Comparison of ENCODE assay signal across 8 mouse cellular contexts in the genomic region with DNA sequence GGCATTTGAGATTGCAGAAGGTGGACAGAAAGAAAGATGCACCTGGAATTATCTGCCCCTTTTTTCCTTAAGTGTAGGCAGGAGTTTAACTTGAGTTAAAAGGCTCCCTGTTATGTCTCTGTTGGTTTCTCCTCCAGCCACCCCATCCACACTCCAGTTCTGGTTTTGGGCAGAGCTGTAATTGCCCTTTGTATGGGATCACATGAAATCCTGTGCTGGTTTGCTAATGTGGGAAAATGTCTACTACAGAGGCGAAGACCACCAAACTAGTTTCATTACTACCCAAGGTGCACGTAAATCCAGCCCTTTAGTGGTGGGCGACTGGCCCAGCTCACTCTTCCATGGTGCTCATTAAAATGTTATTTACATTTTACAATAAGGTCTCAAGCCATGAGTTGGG.
A peak's percentile ranks its signal among the peaks of the same experiment; 100 is the strongest.
DNase-seq lines count a peak whose midpoint lies in the region; ATAC-seq and TF ChIP-seq lines count a peak whose summit lies in the region.

No protein-coding gene starts in this region.

- no peak for ATAC-seq in heart, embryonic 11.5 days (replicated peaks; ENCODE audit: insufficient number of reproducible peaks, low FRiP score, low TSS enrichment)
- ATAC-seq in midbrain, embryonic 13.5 days = peak; percentile 9; the same call in 1 of the 2 replicates

- peak; percentile 35 to 59 for DNase-seq in heart, adult 2 months
- DNase-seq in brain, embryonic 14.5 days (ENCODE audit: low read depth) = peak; percentile 95
- DNase-seq in gastrocnemius, postnatal 10 days = peak; percentile 41
- DNase-seq in kidney, adult 9 months = peak; percentile 80
- DNase-seq in spleen, postnatal 14 days (ENCODE audit: low spot score in 2 of 2) = no peak
- DNase-seq in left cerebral cortex, postnatal 36 days (ENCODE audit: low spot score in 2 of 2) = no peak

- no peak for TF ChIP-seq CTCF in heart, adult 2 months (IDR thresholded peaks at IDR 0.05)
- no peak for TF ChIP-seq CTCF in brain, embryonic 14.5 days (IDR thresholded peaks at IDR 0.05; ENCODE audit: borderline replicate concordance, extremely low read depth, insufficient read depth, insufficient read length)

- TF ChIP-seq POLR2A in heart, adult 2 months (IDR thresholded peaks at IDR 0.05; ENCODE audit: insufficient read depth, low read depth, low read length) = no peak
- no peak for TF ChIP-seq POLR2A in brain, embryonic 14.5 days (IDR thresholded peaks at IDR 0.05; ENCODE audit: borderline replicate concordance, extremely low read depth, insufficient read depth, insufficient read length, poor library complexity, severe bottlenecking)

- no peak overlapping the region for H3K9ac ChIP-seq in heart, adult 2 months (ENCODE audit: low read depth, low read length)
- H3K9ac ChIP-seq in heart, embryonic 11.5 days (ENCODE audit: low read depth, low read length) = no peak overlapping the region
- H3K9ac ChIP-seq in midbrain, embryonic 13.5 days (replicated peaks) = no peak overlapping the region

- peaks cover 4% of the 10 kb centered on the region for H3K36me3 ChIP-seq in heart, adult 2 months (ENCODE audit: control insufficient read depth, insufficient read depth, low read length)
- no peaks in the 10 kb centered on the region for H3K36me3 ChIP-seq in heart, embryonic 11.5 days (ENCODE audit: control insufficient read depth, insufficient read depth, low read length)
- H3K36me3 ChIP-seq in midbrain, embryonic 13.5 days = no peaks in the 10 kb centered on the region

- intact Hi-C loops in heart, adult 2 months (cut with DNase I) = no loop called here
- intact Hi-C loops in left cerebral cortex, postnatal 36 days (cut with DNase I) = loop anchor here (5.0 kb wide), 2 partner anchors 263 to 337 kb away; no protein-coding TSS in a partner anchor

- H3K4me1 ChIP-seq in heart, adult 2 months (ENCODE audit: control insufficient read depth, insufficient read depth, low read length) = peaks cover 9% of the 10 kb centered on the region
- H3K4me1 ChIP-seq in heart, embryonic 11.5 days (ENCODE audit: control insufficient read depth, insufficient read depth, low read length) = peaks cover 28% of the 10 kb centered on the region
- H3K4me1 ChIP-seq in midbrain, embryonic 13.5 days (replicated peaks) = peaks cover 57% of the 10 kb centered on the region

- no peaks in the 10 kb centered on the region for H3K79me2 ChIP-seq in heart, adult 2 months (replicated peaks; ENCODE audit: control insufficient read depth, insufficient read depth, low read length)

- no peaks in the 10 kb centered on the region for H3K27me3 ChIP-seq in heart, adult 2 months (ENCODE audit: control insufficient read depth, insufficient read depth, low read length)
- no peaks in the 10 kb centered on the region for H3K27me3 ChIP-seq in heart, embryonic 11.5 days (ENCODE audit: control insufficient read depth, insufficient read depth, low read length)
- H3K27me3 ChIP-seq in midbrain, embryonic 13.5 days = no peaks in the 10 kb centered on the region

- no peaks in the 10 kb centered on the region for H3K9me3 ChIP-seq in heart, embryonic 11.5 days (replicated peaks; ENCODE audit: control insufficient read depth, low read length)
- H3K9me3 ChIP-seq in midbrain, embryonic 13.5 days = no peaks in the 10 kb centered on the region

- no peak overlapping the region for H3K4me3 ChIP-seq in heart, adult 2 months
- H3K4me3 ChIP-seq in heart, embryonic 11.5 days (ENCODE audit: low read depth, low read length) = no peak overlapping the region
- H3K4me3 ChIP-seq in midbrain, embryonic 13.5 days (replicated peaks) = no peak overlapping the region

- peak overlapping the region; percentile 53 for H3K27ac ChIP-seq in heart, adult 2 months
- no peak overlapping the region for H3K27ac ChIP-seq in heart, embryonic 11.5 days (ENCODE audit: low read depth, low read length)
- peak overlapping the region; percentile 28 for H3K27ac ChIP-seq in midbrain, embryonic 13.5 days

- H3K4me2 ChIP-seq in heart, embryonic 11.5 days = no peak overlapping the region
- no peak overlapping the region; the same call in 1 of the 2 replicates for H3K4me2 ChIP-seq in midbrain, embryonic 13.5 days (replicated peaks)

- WGBS in heart, adult 2 months = 66% methylated on average over 3 of the region's 3 CpGs
- 62% methylated on average over 3 of the region's 3 CpGs for WGBS in heart, embryonic 11.5 days (ENCODE audit: insufficient replicate concordance)
- 2% methylated on average over 3 of the region's 3 CpGs for WGBS in midbrain, embryonic 13.5 days

- TF ChIP-seq EP300 in heart, adult 2 months (IDR thresholded peaks at IDR 0.05; ENCODE audit: insufficient read depth, low read depth, low read length) = no peak

Comparison
In these comparisons a context has a peak if more than half of its experiments do, and no peak if none do; other contexts are left out.
1. DNase-seq: peak in heart, adult 2 months (2 of 2), brain, embryonic 14.5 days (single experiment), gastrocnemius, postnatal 10 days (single experiment) and kidney, adult 9 months (single experiment); none in spleen, postnatal 14 days (0 of 2) and left cerebral cortex, postnatal 36 days (0 of 2).